Mouse (Mus musculus): ENCODE measurements around the gene Plin2.

DNA sequence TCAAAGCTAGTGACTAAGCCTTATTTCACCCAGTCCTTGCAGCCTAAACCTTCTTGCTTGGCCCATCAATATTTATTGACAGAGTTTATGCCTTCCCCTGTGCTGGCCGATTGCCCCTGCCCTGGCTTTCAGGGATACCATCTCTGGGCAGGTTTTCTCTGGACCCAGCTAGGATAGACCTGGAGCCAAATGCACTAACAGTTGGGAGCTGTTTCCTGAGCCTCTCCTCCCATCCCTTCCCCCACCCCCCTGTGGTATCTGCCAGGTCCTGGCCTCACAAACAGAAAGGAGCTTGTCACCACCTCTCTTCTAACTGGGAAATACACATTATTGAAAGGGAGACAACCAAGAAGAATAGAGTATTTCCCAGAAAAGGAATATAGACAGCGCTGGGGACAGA is 12.0 kb upstream of the Plin2 start:
- TF ChIP-seq CTCF (IDR thresholded peaks at IDR 0.05; ENCODE audit: low read depth, low read length) (no peak), POLR2A (IDR thresholded peaks at IDR 0.05; ENCODE audit: insufficient read depth, low read length) (no peak), EP300 (IDR thresholded peaks at IDR 0.05; ENCODE audit: insufficient read depth, low read depth, low read length) (no peak)
